ENCODE assay signal across 16 mouse cellular contexts in genomic region chr5:147165060-147165459, GRCm38 (mm10). TPM values are rescaled to one million over a fixed set of nuclear protein-coding genes. Genes with fewer than 3 reads are reported as not detected.
A peak's percentile ranks its signal among the peaks of the same experiment; 100 is the strongest.
DNase-seq lines count a peak whose midpoint lies in the region; ATAC-seq and TF ChIP-seq lines count a peak whose summit lies in the region.
"Had no signal": no experiment of that assay in that cellular context is flagged by ENCODE, and none has a peak within 500 bp of the region (broad histone marks: within the 10 kb centered on the region; RNA-seq: fewer than 3 reads in every experiment).

No protein-coding gene starts in this region.

- intact Hi-C loops in heart, postnatal 10 days (cut with DNase I) = no loop called here

- no peak for TF ChIP-seq POLR2A in cerebellum, adult 2 months (IDR thresholded peaks at IDR 0.05; ENCODE audit: borderline replicate concordance, insufficient read depth, low read length)
- TF ChIP-seq POLR2A in kidney, adult 2 months (IDR thresholded peaks at IDR 0.05; ENCODE audit: low read depth, low read length) = no peak
- TF ChIP-seq POLR2A in small intestine, adult 2 months (IDR thresholded peaks at IDR 0.05; ENCODE audit: low read depth, low read length) = no peak

- H3K27ac ChIP-seq in cerebellum, adult 2 months (ENCODE audit: insufficient read depth, low read length) = no peak overlapping the region
- no peak overlapping the region for H3K27ac ChIP-seq in kidney, adult 2 months (ENCODE audit: insufficient read depth, low read depth, low read length)
- H3K27ac ChIP-seq in kidney, embryonic 14.5 days (ENCODE audit: low read depth, low read length) = no peak overlapping the region
- H3K27ac ChIP-seq in midbrain, postnatal 0 days (ENCODE audit: low read depth, low read length) = no peak overlapping the region
- no peak overlapping the region for H3K27ac ChIP-seq in midbrain, embryonic 15.5 days
- no peak overlapping the region for H3K27ac ChIP-seq in small intestine, adult 2 months (ENCODE audit: insufficient read depth, low read depth, low read length)

- no peaks in the 10 kb centered on the region for H3K4me1 ChIP-seq in cerebellum, adult 2 months (ENCODE audit: control insufficient read depth, insufficient read depth, low read length)
- no peaks in the 10 kb centered on the region for H3K4me1 ChIP-seq in kidney, adult 2 months (ENCODE audit: control insufficient read depth, insufficient read depth, low read length)
- no peaks in the 10 kb centered on the region for H3K4me1 ChIP-seq in kidney, embryonic 14.5 days (ENCODE audit: control insufficient read depth, insufficient read depth, low read length)
- H3K4me1 ChIP-seq in midbrain, postnatal 0 days (ENCODE audit: insufficient read depth, low read length) = no peaks in the 10 kb centered on the region
- H3K4me1 ChIP-seq in midbrain, embryonic 15.5 days = no peaks in the 10 kb centered on the region
- no peaks in the 10 kb centered on the region for H3K4me1 ChIP-seq in small intestine, adult 2 months (ENCODE audit: control insufficient read depth, insufficient read depth, insufficient read length, low read length)

- H3K9ac ChIP-seq in kidney, embryonic 14.5 days (ENCODE audit: low read depth, low read length) = no peak overlapping the region
- no peak overlapping the region for H3K9ac ChIP-seq in midbrain, postnatal 0 days (replicated peaks; ENCODE audit: low read length, poor library complexity, severe bottlenecking)
- no peak overlapping the region for H3K9ac ChIP-seq in midbrain, embryonic 15.5 days

- no peaks in the 10 kb centered on the region for H3K36me3 ChIP-seq in kidney, adult 2 months (ENCODE audit: control insufficient read depth, insufficient read depth, low read length)
- H3K36me3 ChIP-seq in kidney, embryonic 14.5 days (ENCODE audit: control insufficient read depth, insufficient read depth, low read length) = no peaks in the 10 kb centered on the region
- no peaks in the 10 kb centered on the region for H3K36me3 ChIP-seq in midbrain, postnatal 0 days (ENCODE audit: insufficient read depth, low read length)
- no peaks in the 10 kb centered on the region for H3K36me3 ChIP-seq in midbrain, embryonic 15.5 days (replicated peaks)
- no peaks in the 10 kb centered on the region for H3K36me3 ChIP-seq in small intestine, adult 2 months (ENCODE audit: control insufficient read depth, insufficient read depth, low read length)

- TF ChIP-seq CTCF in cerebellum, adult 2 months (IDR thresholded peaks at IDR 0.05; ENCODE audit: borderline replicate concordance, insufficient read depth, low read depth, low read length) = peak; percentile 33; the same call in 1 of the 2 replicates
- TF ChIP-seq CTCF in kidney, adult 2 months (conservative IDR thresholded peaks at IDR 0.05; ENCODE audit: insufficient read depth, insufficient read length, low read depth, low read length) = peak; percentile 53
- TF ChIP-seq CTCF in midbrain, postnatal 0 days (IDR thresholded peaks at IDR 0.05) = peak; percentile 40
- peak; percentile 27; the same call in 1 of the 2 replicates for TF ChIP-seq CTCF in small intestine, adult 2 months (IDR thresholded peaks at IDR 0.05; ENCODE audit: extremely low read depth, insufficient read length, insufficient replicate concordance, low read depth, low read length)

- H3K4me2 ChIP-seq in kidney, embryonic 14.5 days (replicated peaks; ENCODE audit: low read depth, low read length) = no peak overlapping the region
- no peak overlapping the region for H3K4me2 ChIP-seq in midbrain, postnatal 0 days (ENCODE audit: low read depth, low read length, poor library complexity, severe bottlenecking)
- no peak overlapping the region for H3K4me2 ChIP-seq in midbrain, embryonic 15.5 days

- H3K27me3 ChIP-seq in cerebellum, adult 2 months (ENCODE audit: control insufficient read depth, insufficient read depth, low read length) = no peaks in the 10 kb centered on the region
- H3K27me3 ChIP-seq in kidney, adult 2 months (replicated peaks; ENCODE audit: control insufficient read depth, insufficient read depth, low read length) = no peaks in the 10 kb centered on the region
- no peaks in the 10 kb centered on the region for H3K27me3 ChIP-seq in kidney, embryonic 14.5 days (ENCODE audit: control insufficient read depth, insufficient read depth, low read length)
- no peaks in the 10 kb centered on the region for H3K27me3 ChIP-seq in midbrain, postnatal 0 days (ENCODE audit: insufficient read depth, low read length)
- H3K27me3 ChIP-seq in midbrain, embryonic 15.5 days (replicated peaks) = peaks cover 7% of the 10 kb centered on the region; the same call in 1 of the 2 replicates
- no peaks in the 10 kb centered on the region for H3K27me3 ChIP-seq in small intestine, adult 2 months (ENCODE audit: control insufficient read depth, insufficient read depth, low read length)

- H3K4me3 ChIP-seq in cerebellum, adult 2 months (replicated peaks; ENCODE audit: insufficient read depth, low read depth, low read length) = no peak overlapping the region
- H3K4me3 ChIP-seq in kidney, adult 2 months (ENCODE audit: insufficient read depth, low read depth, low read length) = no peak overlapping the region
- no peak overlapping the region for H3K4me3 ChIP-seq in kidney, embryonic 14.5 days (ENCODE audit: low read length)
- no peak overlapping the region for H3K4me3 ChIP-seq in midbrain, postnatal 0 days (ENCODE audit: low read depth, low read length)
- H3K4me3 ChIP-seq in midbrain, embryonic 15.5 days = no peak overlapping the region
- no peak overlapping the region for H3K4me3 ChIP-seq in small intestine, adult 2 months (ENCODE audit: low read depth, low read length)

- ATAC-seq in kidney, embryonic 14.5 days (ENCODE audit: low FRiP score, low TSS enrichment) = no peak
- ATAC-seq in midbrain, postnatal 0 days (ENCODE audit: low FRiP score) = no peak
- ATAC-seq in midbrain, embryonic 15.5 days (replicated peaks) = no peak
- ATAC-seq: activated CD4-positive, CD25-positive, alpha-beta regulatory T cell, adult 4 months had no signal

- DNase-seq in cerebellum, adult 2 months = no peak
- DNase-seq in cerebellum, adult 9-11 months = no peak
- no peak for DNase-seq in kidney, adult 2 months
- DNase-seq in midbrain, postnatal 0 days (ENCODE audit: low spot score) = no peak
- no peak for DNase-seq in heart, postnatal 10 days
- DNase-seq: adrenal gland, postnatal 36 days; heart, postnatal 14 days; kidney, postnatal 10 days; thymus, postnatal 25 days had no signal

- no peaks in the 10 kb centered on the region for H3K9me3 ChIP-seq in kidney, embryonic 14.5 days (ENCODE audit: control insufficient read depth, low read length)
- H3K9me3 ChIP-seq in midbrain, postnatal 0 days (ENCODE audit: low read length) = no peaks in the 10 kb centered on the region
- no peaks in the 10 kb centered on the region for H3K9me3 ChIP-seq in midbrain, embryonic 15.5 days

- 81% methylated on average over 6 of the region's 6 CpGs for WGBS in cerebellum, adult 2 months
- 75% methylated on average over 6 of the region's 6 CpGs for WGBS in kidney, adult 2 months
- WGBS in kidney, embryonic 14.5 days = 76% methylated on average over 6 of the region's 6 CpGs
- WGBS in midbrain, postnatal 0 days = 85% methylated on average over 6 of the region's 6 CpGs
- WGBS in midbrain, embryonic 15.5 days = 80% methylated on average over 6 of the region's 6 CpGs
- 74% methylated on average over 6 of the region's 6 CpGs for WGBS in small intestine, adult 2 months

RNA-seq across cellular contexts. Expression of gene Gsx1, which starts 23.4 kb away (rescaled TPM):
- 0.48 and 0.51 TPM in 2 replicates for polyA plus RNA-seq in cerebellum, adult 2 months (2012; rRNA removed)
- polyA plus RNA-seq in kidney, adult 2 months (2012; rRNA removed) = not detected in 2 replicates
- not detected in 2 replicates for polyA plus RNA-seq in kidney, embryonic 14.5 days (2014; fragmentation: Nextera tagmentation; extraction: Ambion mirVana)
- 1.7 and 3.0 TPM in 2 replicates for total RNA-seq in midbrain, postnatal 0 days (2014; rRNA removed)
- 1.4 and 2.3 TPM in 2 replicates for polyA plus RNA-seq in midbrain, postnatal 0 days (2015; fragmentation: Nextera tagmentation; extraction: Ambion mirVana)
- polyA plus RNA-seq in midbrain, embryonic 15.5 days (2015; fragmentation: Nextera tagmentation; extraction: Ambion mirVana) = 5.5 and 6.7 TPM in 2 replicates
- not detected in 2 replicates for polyA plus RNA-seq in small intestine, adult 2 months (2012; rRNA removed)
- not detected for total RNA-seq in heart, postnatal 10 days (2021)
- total RNA-seq: adrenal gland, postnatal 36 days; gastrocnemius, postnatal 4 days; heart, postnatal 14 days had no signal
- polyA plus RNA-seq: activated CD4-positive, CD25-positive, alpha-beta regulatory T cell, adult 4 months; limb, embryonic 11.5 days; lung, embryonic 16.5 days had no signal
